Mouse (Mus musculus) retina, postnatal 1 day (tissue): Measurements from ENCODE around the gene Olfr493.

ENCODE experiments used
- DNase-seq: peaks from one replicate; pipeline ENCODE4 v3.0.0-alpha.2; 2012

Olfr493 gene

GRCm38 (mm10) chr7:108346879-108347278 lies at the start of gene Olfr493:
Olfr493 (minus strand) TSS chr7:108346979.
- DNase-seq: no peak

- no peak for DNase-seq
Observed at GRCm38 (mm10) chr7:108392867-108393266, 46.1 kb upstream of the Olfr493 start, which contains the start of gene Olfr495. Olfr495 (plus strand) TSS chr7:108393167.

- no peak for DNase-seq
Observed at GRCm38 (mm10) chr7:108365035-108365434, 18.3 kb upstream of the Olfr493 start, which contains the start of gene Olfr494. Olfr494 (plus strand) TSS chr7:108365335.

- DNase-seq: no peak
Observed at GRCm38 (mm10) chr7:108323574-108323973, 23.2 kb downstream of the Olfr493 start, which contains the start of gene Olfr492. Olfr492 (minus strand) TSS chr7:108323674.

- no peak for DNase-seq
Observed at GRCm38 (mm10) chr7:108313151-108313550, 33.6 kb downstream of the Olfr493 start, which contains the start of gene Olfr491. Olfr491 (plus strand) TSS chr7:108313451.
